Mouse (Mus musculus): ENCODE measurements around the gene Actr2. TPM values are rescaled to one million over a fixed set of nuclear protein-coding genes. Genes with fewer than 3 reads are reported as not detected.
A peak's percentile ranks its signal among the peaks of the same experiment; 100 is the strongest.
"Not testable (repeated sequence)": the region's sequence is repeated elsewhere in the genome, so short reads cannot be mapped to it uniquely, and the experiment has no call there.

Gene Actr2
- polyA plus RNA-seq, 2 experiments from 2014 or later, result 465 to 556 TPM

DNA sequence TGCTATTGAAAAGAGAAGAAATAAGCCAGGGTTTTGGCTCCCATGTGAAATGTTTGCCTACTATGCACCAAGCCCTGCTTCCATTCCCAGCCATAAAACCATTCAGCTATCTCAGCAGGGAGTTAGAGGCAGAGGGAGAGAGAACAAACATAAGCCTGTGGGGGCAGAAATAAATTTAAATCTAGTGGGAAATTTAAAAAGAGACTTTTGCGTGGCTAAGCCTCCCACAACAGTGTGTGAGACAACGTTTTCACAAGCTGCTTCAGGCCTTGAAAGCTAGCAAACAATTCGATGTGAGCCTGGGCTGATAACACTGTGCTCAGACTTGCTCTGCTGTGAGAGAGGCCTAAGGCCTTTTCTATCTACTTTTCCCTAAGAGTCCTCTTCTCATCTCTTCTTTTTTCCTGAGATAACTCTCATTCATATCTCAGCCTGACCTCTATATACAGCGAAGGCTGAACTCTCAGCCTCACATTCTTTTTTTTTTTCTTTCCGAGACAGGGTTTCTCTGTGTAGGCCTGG is 3.4 kb upstream of the Actr2 start:
- no peak for ATAC-seq

- peak; percentile 53 for ATAC-seq
Measured at GRCm38 (mm10) chr11:20112006-20112740, 540 bp downstream of the Actr2 start.

DNA sequence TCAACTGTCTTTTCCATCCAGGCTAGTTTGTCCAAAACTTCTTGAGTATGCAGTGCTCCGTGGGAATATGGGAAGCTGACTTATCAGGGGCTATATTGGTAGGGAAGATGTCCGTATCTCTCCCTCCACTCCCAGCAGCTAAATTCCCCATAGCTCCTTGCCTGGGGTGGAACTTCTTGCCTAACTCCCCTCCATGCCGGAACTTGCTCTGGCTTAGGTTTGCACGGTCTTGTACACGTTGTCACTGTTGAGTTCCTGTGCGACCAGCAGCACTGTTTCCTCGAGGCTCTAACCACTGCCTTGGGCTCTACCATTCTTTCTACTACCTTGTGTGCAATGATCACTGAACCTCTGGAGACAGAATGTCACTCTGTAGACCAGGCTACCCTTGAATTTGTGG is 4.6 kb downstream of the Actr2 start:
- no peak for ATAC-seq

- ATAC-seq, result peak; percentile 81
Measured at GRCm38 (mm10) chr11:20107683-20108082, 5.0 kb downstream of the Actr2 start.

DNA sequence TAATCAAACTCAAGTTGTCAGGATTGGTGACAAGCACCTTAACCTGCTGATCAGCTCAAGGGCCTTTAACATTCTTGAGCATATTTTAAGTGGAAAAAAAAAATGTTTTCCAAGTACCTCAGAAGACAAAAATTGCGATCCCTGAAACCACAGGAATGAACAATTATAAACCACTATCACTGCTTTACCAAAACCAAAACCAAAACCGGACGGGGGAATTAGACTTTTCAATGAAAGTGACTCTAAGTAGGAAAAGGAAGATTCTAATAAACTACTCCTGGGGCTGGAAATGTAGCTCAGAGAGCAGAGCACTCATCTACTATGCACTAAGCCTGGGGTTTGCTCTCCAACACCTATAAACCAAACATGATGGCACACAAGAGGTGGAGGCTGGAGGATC is 5.8 kb downstream of the Actr2 start:
- no peak for ATAC-seq

DNA sequence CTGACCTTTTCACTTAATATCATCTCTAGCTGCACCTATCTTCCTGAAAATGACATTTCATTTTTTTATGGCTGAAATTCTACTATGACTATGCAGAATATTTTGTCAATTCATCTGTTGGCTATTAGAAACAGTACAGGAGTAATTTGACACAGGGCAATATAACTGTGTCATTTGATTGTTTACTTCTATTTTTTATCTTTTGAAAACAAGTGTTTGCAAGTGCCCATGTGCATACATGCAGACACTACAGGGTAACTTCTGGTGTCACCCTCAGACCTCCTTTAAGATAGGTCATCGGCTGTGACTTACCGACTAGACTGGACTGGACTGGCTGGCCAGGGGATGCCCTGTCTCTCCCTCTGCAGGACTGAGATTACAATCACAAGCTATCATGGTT is 8.8 kb downstream of the Actr2 start:
- no peak for ATAC-seq

DNA sequence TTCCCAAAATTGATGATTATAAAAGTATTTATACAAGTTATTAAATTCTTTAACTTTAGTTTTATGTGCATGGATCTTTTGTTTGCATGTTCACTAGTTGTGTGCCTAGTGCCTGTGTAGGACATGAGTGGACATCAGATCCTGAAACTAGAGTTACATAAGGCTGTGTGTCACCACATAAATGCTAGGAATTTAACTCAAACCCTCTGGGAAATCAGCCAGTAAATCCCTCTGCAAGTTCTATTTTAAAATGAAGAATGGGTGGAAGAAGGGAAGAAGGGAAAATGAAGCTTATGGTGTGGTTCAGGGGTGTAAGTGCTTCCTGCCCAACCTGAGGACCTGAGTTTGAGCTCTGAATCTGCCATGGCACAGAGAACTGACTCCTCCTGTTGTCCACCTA is 26.4 kb downstream of the Actr2 start:
- no peak for ATAC-seq

- no peak for ATAC-seq
Measured at GRCm38 (mm10) chr11:20085635-20086034, 27.1 kb downstream of the Actr2 start.

- no peak for ATAC-seq
Measured at GRCm38 (mm10) chr11:20075415-20075814, 37.3 kb downstream of the Actr2 start.

DNA sequence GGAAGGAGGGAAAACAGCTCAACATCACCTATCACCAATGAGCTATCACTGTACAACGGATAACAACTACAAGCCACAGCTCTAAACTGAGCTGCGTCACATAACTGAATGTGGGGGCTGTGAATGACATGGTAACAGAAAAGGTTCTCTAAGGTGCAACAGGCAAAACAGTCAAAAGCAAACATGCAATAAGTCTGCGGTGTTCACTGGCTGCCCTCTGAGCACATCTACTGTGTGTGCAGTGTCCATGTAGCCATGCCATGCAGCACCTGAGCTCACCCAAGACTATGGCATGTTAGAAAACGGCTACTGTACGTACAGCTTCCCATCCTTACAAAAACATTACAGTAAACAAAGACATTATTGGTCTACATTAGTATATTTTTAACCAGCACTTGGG is 39.9 kb downstream of the Actr2 start:
- no peak for ATAC-seq

DNA sequence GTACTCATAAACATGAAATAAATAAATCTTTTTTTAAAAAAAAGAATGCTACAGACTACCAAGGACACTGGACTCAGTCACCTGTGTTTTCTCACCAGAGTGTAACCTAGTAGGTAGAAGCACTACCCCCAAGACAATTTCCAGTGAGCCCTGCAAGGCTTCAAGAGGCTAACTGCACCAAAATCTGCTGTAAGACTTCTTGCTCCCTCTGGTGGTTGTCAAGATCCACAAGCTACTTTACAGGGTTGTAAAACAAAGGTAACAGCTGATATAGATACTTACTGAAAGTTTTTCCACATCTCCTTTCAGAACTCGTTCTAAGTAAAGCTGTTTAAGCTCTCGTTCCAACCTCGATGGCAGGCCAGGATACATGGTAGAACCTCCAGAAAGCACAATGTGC is 40.5 kb downstream of the Actr2 start:
- ATAC-seq, result peak; percentile 60

DNA sequence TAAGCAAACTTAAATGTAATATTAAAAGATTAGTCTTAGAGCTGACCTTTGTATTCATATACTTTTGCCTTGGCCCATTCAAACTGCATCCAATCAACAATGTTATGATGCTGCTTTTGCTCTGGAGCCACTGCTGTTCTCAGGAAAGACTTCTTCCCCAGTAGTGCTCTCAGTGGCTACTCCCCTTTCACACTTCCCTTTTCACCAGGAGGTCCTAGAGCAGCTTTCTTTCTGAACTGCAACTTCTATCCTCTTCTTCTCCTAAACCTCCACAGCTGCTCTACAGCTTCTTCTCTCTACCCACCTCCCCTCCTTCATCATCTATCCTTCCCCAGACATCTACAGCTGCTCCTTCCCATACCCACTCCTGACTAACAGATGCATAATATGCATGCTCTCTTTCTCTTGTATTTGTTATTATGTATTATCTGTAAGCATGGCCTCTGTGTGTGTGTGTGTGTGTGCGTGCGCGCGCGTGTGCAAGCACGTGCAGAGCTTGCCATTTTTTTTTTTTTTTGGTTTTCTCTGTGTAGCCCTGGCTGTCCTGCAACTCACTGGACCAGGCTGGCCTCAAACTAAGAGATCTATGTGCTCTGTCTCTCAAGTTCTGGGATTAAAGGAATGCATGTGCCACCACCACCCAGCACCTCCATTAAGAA is 44.2 kb downstream of the Actr2 start:
- no peak for ATAC-seq

DNA sequence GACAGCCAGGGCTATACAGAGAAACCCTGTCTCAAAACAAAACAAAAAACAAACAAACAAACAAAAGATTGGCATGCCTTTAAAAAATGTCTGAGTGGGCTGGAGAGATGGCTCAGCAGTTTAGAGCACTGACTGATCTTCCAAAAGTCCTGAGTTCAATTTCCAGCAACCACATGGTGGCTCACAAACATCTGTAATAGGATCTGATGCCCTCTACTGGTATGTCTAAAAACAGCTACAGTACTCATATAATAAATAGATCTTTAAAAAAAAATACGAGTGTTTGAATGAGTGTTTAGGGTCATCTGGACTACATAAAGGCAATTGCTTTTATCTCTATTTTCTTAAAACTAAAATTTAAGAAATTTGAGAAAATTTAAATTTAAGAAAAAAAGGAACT is 45.2 kb downstream of the Actr2 start:
- ATAC-seq, result peak; percentile 34

DNA sequence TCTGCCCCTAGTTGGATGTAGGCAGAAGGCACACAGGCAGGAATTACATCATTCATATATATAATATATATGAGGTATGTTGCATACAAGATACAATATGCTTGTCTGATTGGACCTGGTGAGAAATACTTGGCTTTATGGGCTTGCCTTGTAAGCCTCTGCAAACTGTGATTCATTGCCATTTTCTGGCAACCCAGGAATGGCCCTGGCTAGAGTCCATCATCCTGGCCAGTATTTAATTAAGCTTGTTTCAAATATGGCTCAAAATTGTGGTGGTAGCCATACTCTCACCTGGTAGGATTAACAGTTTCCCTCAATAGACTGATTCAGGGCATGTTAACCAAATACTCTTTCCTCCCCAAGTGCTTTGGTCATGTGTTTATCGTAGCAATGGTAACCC is 46.6 kb downstream of the Actr2 start:
- ATAC-seq, result no peak

- ATAC-seq, result no peak
Measured at GRCm38 (mm10) chr11:20064926-20065325, 47.8 kb downstream of the Actr2 start.

DNA sequence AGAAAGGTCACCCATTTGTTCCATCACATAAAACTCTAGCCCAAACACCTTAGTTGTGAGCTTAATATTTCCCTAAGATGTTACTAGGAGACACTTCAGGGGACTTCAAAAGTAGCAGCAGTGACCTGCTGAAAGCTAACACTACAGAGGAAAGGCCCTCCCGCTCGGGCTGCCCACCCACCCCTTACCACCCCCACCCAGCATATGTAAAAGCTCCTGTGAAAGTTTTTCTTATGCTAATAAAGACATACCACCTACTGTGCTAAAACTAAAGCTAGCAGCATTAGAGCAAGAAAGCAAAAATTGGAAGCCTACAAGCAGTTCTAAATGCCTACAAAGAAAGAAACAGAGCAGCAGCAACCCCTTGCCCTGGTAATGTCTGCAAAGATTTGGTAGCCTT is 48.6 kb downstream of the Actr2 start:
- not testable (repeated sequence) for ATAC-seq

- not testable (repeated sequence) for ATAC-seq
Measured at GRCm38 (mm10) chr11:20062801-20063200, 49.9 kb downstream of the Actr2 start.

DNA sequence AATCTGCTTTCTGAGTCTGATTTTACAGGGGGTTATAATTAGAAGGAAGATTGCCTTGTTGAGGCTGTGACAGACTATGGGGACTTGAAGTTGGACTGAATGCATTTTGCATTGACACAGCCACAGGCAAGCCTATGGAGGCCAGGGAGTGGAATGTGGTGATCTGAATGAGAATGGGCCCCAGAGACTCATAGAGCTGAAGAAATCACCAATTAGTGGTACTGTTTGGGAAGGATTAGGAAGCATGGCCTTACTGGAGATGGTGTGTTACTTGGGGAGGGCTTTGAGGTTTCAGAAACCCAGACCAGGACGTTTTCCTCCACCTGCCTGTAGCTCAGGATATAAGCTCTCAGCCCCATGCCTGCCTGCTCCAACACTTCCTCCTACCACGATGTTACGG is 53.0 kb downstream of the Actr2 start:
- no peak for ATAC-seq

- ATAC-seq, result no peak
Measured at GRCm38 (mm10) chr11:20057429-20057828, 55.3 kb downstream of the Actr2 start.

DNA sequence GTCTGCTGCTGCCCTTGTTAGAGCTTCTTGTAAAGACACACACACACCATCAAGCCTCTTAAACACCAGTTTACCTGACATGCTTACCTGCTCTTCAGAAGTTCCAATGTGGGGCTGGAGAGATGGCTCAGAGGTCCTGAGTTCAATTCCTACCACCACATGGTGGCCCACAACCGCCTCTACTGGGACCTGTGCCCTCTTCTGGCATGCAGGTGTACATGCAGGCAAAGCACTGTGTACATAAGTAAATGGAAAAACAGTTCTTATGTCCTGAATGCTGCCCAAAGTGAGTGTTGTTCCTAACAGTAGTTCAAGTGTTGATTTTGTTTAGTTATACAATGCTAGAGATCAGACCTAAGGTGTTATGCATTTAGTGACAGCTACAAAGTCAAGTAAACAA is 56.5 kb downstream of the Actr2 start:
- no peak for ATAC-seq

GRCm38 (mm10) chr11:20054617-20055016 is 58.1 kb downstream of the Actr2 start:
- no peak for ATAC-seq

DNA sequence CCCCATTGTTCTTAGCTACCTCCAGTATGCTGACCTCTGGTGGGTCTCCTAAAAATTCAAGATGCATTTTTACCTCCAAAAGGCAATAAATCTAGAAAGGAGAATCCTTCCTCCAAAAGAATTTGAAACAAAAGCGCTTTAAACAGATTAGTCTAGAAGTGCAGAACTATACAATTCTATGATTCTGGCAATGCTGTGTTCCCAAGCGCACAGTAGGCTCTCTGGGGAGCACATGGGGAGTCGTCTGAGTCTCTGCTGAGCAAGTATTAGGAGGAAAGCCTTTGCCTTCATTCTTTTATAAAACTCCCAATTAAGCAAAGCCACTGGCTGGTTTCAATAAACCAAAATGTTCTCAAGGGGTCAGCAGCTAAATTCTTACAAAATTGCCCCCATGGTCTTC is 58.8 kb downstream of the Actr2 start:
- ATAC-seq, result no peak

DNA sequence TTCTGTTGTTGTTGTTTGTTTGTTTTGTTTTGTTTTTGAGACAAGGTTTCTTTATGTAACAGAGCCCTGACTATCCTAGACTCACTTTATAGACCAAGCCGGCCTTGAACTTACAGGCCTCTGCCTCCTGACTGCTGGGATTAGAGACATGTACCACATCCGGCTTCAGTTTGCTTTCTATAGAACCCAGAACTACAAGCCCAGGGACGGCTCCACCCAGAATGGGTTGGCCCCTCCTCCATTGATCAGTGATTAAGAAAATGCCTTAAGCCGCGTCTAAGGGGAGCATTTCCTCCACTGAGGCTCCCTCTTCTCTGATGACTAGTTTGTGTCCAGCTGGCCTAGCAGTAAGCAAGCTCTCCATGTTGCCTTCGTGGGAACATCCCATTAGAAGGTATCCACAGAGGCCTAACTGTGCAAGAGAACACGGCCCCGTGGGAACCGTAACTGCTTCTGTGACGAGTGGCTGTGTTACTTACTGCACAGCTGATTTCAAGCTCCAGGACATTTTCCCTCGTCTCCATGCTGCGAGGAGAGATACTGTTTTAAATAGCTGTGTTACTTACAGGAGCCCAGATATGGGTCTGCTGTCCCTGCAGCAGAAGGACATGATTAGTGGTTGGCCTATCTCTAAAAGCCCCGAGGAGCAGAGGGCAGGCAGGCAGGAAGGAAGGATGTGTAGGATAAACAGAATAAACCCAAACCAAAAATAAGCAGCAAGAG is 59.7 kb downstream of the Actr2 start:
- ATAC-seq, result no peak

DNA sequence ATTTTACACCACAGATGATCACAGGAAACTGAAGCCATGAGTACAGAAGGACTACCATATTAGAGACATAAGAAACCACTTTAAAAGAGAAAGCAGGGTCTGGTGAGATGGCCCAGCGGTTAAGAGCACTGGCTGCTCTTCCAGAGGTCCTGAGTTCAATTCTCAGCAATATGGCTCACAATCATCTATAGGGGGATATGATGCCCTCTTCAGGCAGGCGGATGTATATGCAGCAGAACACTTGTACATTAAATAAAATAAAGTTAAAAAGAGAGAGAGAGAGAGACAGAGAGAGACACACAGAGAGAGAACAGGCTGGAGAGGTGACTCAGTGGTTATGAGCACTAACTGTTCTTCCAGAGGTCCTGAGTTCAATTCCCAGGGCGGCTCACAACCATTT is 67.1 kb downstream of the Actr2 start:
- ATAC-seq, result no peak

All from activated CD4-positive, CD25-positive, alpha-beta regulatory T cell, adult 4 months (primary cell).